Mouse (Mus musculus) forebrain, embryonic 14.5 days (tissue): ENCODE data around the gene Olfr522. TPM values are rescaled to one million over a fixed set of nuclear protein-coding genes. Genes with fewer than 3 reads are reported as not detected.
A peak's percentile ranks its signal among the peaks of the same experiment; 100 is the strongest.

ENCODE experiments used
- ATAC-seq: fragments of 200-750 bp; cut with Nextera tagmentation; 2 replicates; pipeline ENCODE4 v1.8.0; 2017; ENCODE audit warnings: mild to moderate bottlenecking, moderate library complexity
- DNase-seq: peaks from one replicate; pipeline ENCODE4 v3.0.0-alpha.2; 2015; ENCODE audit warnings: low spot score
- H3K27ac ChIP-seq: fragments of 300-500 bp; sonication (generic); 2 replicates; pipeline ENCODE4 v1.5.1; 2014; ENCODE audit warnings: low read depth, mild to moderate bottlenecking, control low read depth, low read length, moderate library complexity
- H3K27me3 ChIP-seq: fragments of 300-500 bp; sonication (generic); replicated peaks from 2 replicates; pipeline ENCODE4 v1.6.1; 2014; ENCODE audit warnings: low read length, control low read depth, mixed read lengths; ENCODE audit not compliant: control insufficient read depth, insufficient read depth
- H3K36me3 ChIP-seq: fragments of 300-500 bp; sonication (generic); 2 replicates; pipeline ENCODE4 v1.6.1; 2014; ENCODE audit warnings: low read length, control low read depth; ENCODE audit not compliant: control insufficient read depth, insufficient read depth
- H3K4me1 ChIP-seq: fragments of 300-500 bp; sonication (generic); 2 replicates; pipeline ENCODE4 v1.6.1; 2014; ENCODE audit warnings: antibody characterized with exemption, low read length, control low read depth; ENCODE audit not compliant: control insufficient read depth, insufficient read depth
- H3K4me2 ChIP-seq: fragments of 300-500 bp; sonication (generic); 2 replicates; pipeline ENCODE4 v1.6.1; 2014; ENCODE audit warnings: mild to moderate bottlenecking, control low read depth, low read length
- H3K4me3 ChIP-seq: fragments of 300-500 bp; sonication (generic); 2 replicates; pipeline ENCODE4 v1.5.1; 2014; ENCODE audit warnings: low read depth, low read length, control low read depth
- H3K9ac ChIP-seq: fragments of 300-500 bp; sonication (generic); 2 replicates; pipeline ENCODE4 v1.6.1; 2014; ENCODE audit warnings: mild to moderate bottlenecking, low read length, control low read depth, moderate library complexity
- H3K9me3 ChIP-seq: fragments of 300-500 bp; sonication (generic); replicated peaks from 2 replicates; pipeline ENCODE4 v1.6.1; 2016; ENCODE audit warnings: low read length, control low read depth, mixed read lengths; ENCODE audit not compliant: control insufficient read depth
- WGBS: fragments of 180-500 bp; shearing (Covaris S2); extraction: QIAGEN DNeasy Blood & Tissue Kit; methylation state at CpG from one replicate; pipeline ENCODE4 v1.1.7; 2014; 5-methylcytosine and 5-hydroxymethylcytosine counted together
- polyA plus RNA-seq: library from polyadenylated mRNA; unstranded; fragments of >200 nt; fragmentation: Nextera tagmentation; extraction: Ambion mirVana; gene quantifications from 2 replicates; pipeline ENCODE4 v1.2.1, GENCODE M21; 2014

Olfr522 gene
- polyA plus RNA-seq, 1 experiment from 2014 or later: not detected

DNA sequence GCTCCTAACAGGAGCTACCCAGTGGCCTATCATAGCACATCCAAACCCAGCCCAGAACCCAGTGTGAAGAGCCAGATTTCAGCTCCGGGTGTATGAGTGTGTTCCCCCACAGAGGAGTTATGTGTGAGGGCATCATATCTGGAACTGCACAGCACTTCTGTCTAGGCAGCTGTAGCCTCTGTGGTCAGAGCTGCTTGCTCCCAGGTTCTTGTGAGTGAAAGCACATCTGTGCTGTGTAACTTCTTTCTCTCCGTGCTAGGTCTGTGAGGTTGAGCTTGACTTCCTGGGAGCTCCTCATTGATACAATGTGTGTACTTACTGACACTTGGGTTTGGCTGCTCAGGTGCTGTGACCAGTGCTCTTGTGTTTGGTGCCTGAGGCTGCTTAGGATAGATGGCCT is 28.3 kb upstream of the Olfr522 start:
- Histone ChIP-seq H3K9me3 (no peaks in the 10 kb centered on the region), H3K36me3 (no peaks in the 10 kb centered on the region), H3K27me3 (no peaks in the 10 kb centered on the region), H3K4me3 (no peak overlapping the region), H3K4me2 (no peak overlapping the region), H3K4me1 (no peaks in the 10 kb centered on the region), H3K9ac (no peak overlapping the region), H3K27ac (no peak overlapping the region)
- WGBS: 86% methylated on average over 2 of the region's 2 CpGs
- DNase-seq (no peak), ATAC-seq (no peak)

DNA sequence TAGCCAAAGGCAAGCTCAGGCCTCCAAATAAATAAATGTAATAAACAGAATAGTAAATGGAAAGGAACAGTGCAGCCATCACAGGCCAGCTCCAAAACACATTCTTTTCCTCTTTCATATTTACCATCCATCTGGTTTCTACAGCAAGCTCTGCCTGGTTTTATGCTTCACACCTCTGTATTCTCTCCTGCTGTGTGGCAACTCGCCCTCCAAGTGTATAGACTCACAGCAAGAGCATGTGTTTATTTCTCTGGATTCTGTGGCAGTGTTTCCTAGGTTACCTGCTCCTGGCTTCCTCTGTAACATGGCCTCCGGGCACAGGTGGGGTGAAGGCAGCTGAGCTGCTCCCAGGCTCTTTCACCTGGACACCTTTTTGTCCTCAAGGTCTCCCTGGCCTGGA is 27.9 kb upstream of the Olfr522 start:
- H3K27ac ChIP-seq: no peak overlapping the region
- no peaks in the 10 kb centered on the region for H3K9me3 ChIP-seq
- no peak overlapping the region for H3K4me2 ChIP-seq
- ATAC-seq (no peak), DNase-seq (no peak)
- no peak overlapping the region for H3K4me3 ChIP-seq
- 58% methylated on average over 2 of the region's 2 CpGs for WGBS
- no peaks in the 10 kb centered on the region for H3K36me3 ChIP-seq
- no peaks in the 10 kb centered on the region for H3K4me1 ChIP-seq
- H3K27me3 ChIP-seq: no peaks in the 10 kb centered on the region
- H3K9ac ChIP-seq: no peak overlapping the region

DNA sequence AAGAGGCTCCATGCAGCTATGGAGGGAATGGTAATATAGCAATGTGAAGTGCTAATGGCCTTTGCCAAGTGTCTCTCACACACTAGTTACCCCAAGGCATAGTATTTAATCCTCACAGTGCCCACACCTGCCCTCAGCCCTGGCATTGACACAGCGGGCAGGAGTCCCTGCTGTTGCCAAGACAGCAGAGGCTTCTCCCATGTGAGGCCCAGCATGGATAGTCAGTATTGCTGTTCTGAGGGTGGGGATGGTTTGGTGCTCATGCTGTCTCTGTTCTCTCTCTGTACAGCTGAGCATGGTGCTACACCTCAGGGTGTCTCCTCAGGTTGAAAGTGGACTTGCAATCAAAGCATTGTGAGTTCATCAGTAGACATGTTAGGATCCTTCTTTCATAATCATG is 25.9 kb upstream of the Olfr522 start:
- Histone ChIP-seq H3K9me3 (no peaks in the 10 kb centered on the region), H3K27me3 (no peaks in the 10 kb centered on the region), H3K36me3 (no peaks in the 10 kb centered on the region), H3K4me1 (no peaks in the 10 kb centered on the region), H3K9ac (no peak overlapping the region), H3K4me2 (no peak overlapping the region), H3K27ac (no peak overlapping the region), H3K4me3 (no peak overlapping the region)
- no peak for ATAC-seq
- DNase-seq: no peak
- WGBS: 95% methylated on average over 1 of the region's 1 CpGs

DNA sequence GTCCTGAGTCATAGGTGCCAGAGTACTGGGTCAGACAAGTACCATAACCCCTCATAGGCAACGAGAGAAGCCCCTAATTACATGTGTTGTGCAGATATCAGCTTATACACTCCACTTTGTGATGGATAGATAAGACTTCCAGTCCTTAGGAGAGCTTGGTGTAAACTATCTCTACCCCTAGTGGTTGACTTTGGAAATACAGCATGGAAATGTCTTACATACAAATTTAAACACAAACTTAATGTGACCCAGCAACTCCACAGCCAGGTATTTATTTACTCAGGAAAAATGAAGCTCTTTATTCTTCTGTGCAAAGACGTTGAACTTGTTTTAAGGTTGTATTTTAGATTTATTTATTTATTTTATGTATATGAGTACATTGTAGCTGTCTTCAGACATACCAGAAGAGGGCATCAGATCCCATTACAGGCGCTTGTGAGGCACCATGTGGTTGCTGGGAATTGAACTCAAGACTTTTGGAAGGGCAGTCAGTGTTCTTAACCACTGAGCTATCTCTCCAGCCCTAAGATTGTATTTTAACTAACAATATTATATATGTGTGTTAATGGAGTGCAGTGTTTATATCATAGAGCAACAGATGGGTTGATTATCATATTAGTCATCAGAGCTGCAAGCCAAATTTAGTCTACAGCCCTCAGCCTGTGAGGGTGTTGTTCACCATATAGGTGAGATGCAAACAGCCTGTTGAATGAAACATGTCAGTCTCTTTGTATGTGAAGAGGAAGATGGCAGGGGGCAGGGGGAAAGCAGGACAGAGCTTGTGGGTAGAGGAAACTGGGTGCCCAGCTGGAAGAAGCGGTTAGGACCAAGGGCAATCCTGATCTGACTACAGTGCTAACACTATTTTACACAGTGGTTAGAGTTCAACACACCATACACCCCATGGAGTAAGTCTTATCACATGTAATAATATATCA is 24.1 kb upstream of the Olfr522 start:
- no peak overlapping the region for H3K27ac ChIP-seq
- no peaks in the 10 kb centered on the region for H3K4me1 ChIP-seq
- no peaks in the 10 kb centered on the region for H3K36me3 ChIP-seq
- no peak overlapping the region for H3K4me2 ChIP-seq
- H3K9ac ChIP-seq: no peak overlapping the region
- H3K27me3 ChIP-seq: no peaks in the 10 kb centered on the region
- H3K4me3 ChIP-seq: no peak overlapping the region
- ATAC-seq: no peak
- DNase-seq: peak; percentile 67
- no peaks in the 10 kb centered on the region for H3K9me3 ChIP-seq
- 72% methylated on average over 4 of the region's 4 CpGs for WGBS

- WGBS: 85% methylated on average over 7 of the region's 7 CpGs
- H3K9ac ChIP-seq: no peak overlapping the region
- DNase-seq: no peak
- no peak overlapping the region for H3K4me2 ChIP-seq
- no peaks in the 10 kb centered on the region for H3K36me3 ChIP-seq
- H3K4me1 ChIP-seq: no peaks in the 10 kb centered on the region
- no peak overlapping the region for H3K4me3 ChIP-seq
- no peak for ATAC-seq
- no peaks in the 10 kb centered on the region for H3K27me3 ChIP-seq
- H3K27ac ChIP-seq: no peak overlapping the region
- no peaks in the 10 kb centered on the region for H3K9me3 ChIP-seq
Measured at GRCm38 (mm10) chr7:140187721-140188390, 23.3 kb upstream of the Olfr522 start.

DNA sequence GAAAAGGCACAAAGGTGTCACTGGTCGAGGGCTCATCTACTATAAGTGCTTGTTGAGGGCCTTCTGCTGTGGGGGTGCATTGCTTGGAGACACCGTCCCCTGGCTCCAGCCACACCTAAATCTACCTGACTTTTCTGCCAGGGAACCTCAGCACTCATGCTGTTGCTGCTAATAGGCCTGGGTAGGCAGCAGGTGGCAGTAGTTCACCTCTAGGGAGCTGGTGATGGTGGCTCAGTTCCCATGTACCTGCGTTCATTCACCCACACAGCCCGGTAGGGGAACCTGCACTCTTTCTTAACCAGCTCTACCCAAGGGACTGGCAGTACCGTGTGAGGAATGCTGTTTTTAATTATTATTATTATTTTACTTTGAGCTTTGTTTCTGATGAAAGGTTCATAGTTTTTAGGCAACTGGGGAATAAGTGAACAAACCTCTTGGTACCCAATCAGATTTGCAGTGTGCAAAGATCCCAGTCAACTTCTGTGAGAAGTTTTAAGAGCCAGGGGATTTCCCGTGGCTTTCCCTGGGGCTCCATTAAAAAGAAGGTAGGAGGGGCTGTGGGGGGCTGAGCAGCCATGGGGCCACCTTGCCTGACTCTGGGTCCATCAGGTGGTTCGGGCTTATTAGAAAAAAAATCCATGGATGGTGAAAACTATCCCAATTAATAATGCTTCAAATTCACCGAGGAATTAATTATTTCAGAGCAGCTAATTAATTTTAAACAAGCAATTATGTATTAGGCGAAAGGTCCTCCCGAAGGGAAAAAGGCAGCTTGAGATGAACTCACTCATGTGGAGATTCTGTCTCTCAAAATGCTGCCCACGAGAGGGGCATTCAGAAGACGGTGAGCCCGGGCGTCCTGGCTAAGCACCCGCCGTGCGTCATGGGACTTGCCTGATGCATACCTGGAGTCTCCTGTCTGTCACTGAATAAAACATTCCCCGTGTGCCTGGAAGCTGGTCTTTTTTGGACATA is 22.4 kb upstream of the Olfr522 start:
- ATAC-seq (no peak), DNase-seq (no peak)
- Histone ChIP-seq H3K27me3 (no peaks in the 10 kb centered on the region), H3K9ac (no peak overlapping the region), H3K9me3 (no peaks in the 10 kb centered on the region), H3K27ac (no peak overlapping the region), H3K4me3 (no peak overlapping the region), H3K36me3 (no peaks in the 10 kb centered on the region), H3K4me2 (no peak overlapping the region), H3K4me1 (no peaks in the 10 kb centered on the region)
- WGBS: 45% methylated on average over 18 of the region's 18 CpGs

- Histone ChIP-seq H3K9ac (no peak overlapping the region), H3K4me2 (no peak overlapping the region), H3K36me3 (no peaks in the 10 kb centered on the region), H3K4me3 (no peak overlapping the region), H3K4me1 (no peaks in the 10 kb centered on the region), H3K27ac (no peak overlapping the region), H3K9me3 (no peaks in the 10 kb centered on the region), H3K27me3 (no peaks in the 10 kb centered on the region)
- no peak for DNase-seq
- 91% methylated on average over 4 of the region's 4 CpGs for WGBS
- ATAC-seq: no peak
Measured at GRCm38 (mm10) chr7:140184206-140184605, 19.6 kb upstream of the Olfr522 start.

DNA sequence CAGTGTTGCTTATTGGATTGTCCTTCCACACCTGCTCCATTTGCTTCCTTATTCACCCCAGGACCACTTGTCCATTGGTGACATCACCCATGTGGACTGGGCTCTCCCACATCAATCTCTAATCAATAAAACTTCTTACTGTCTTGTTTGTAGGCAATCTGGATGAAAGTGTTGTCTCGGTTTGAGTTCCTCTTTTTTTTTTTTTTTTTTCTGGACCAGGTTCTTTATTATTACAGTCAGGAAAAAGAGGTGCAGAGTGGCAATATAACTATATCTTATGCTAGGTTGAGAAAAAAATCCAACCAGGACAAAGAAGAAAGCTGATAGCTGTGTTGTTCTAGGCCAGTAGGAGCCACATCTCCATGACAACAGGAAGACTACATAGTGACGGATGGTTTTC is 16.1 kb upstream of the Olfr522 start:
- H3K9me3 ChIP-seq: no peaks in the 10 kb centered on the region
- WGBS: 89% methylated on average over 2 of the region's 2 CpGs
- no peak for ATAC-seq
- DNase-seq: no peak
- H3K27ac ChIP-seq: no peak overlapping the region
- no peak overlapping the region for H3K4me3 ChIP-seq
- no peaks in the 10 kb centered on the region for H3K27me3 ChIP-seq
- no peaks in the 10 kb centered on the region for H3K36me3 ChIP-seq
- H3K4me1 ChIP-seq: no peaks in the 10 kb centered on the region
- H3K4me2 ChIP-seq: no peak overlapping the region
- no peak overlapping the region for H3K9ac ChIP-seq
